Mouse (Mus musculus) intestine, embryonic 15.5 days (tissue): ENCODE data around the gene Mrpl45. TPM values are rescaled to one million over a fixed set of nuclear protein-coding genes. Genes with fewer than 3 reads are reported as not detected.
"Not testable (repeated sequence)": the region's sequence is repeated elsewhere in the genome, so short reads cannot be mapped to it uniquely, and the experiment has no call there.

ENCODE experiments used
- ATAC-seq: fragments of 200-750 bp; cut with Nextera tagmentation; 2 replicates; pipeline ENCODE4 v1.8.0; 2017; ENCODE audit warnings: moderate TSS enrichment, moderate library complexity
- H3K27ac ChIP-seq: fragments of 300-500 bp; sonication (generic); 2 replicates; pipeline ENCODE4 v1.5.1; 2015; ENCODE audit warnings: mild to moderate bottlenecking, inconsistent platforms
- H3K27me3 ChIP-seq: fragments of 300-500 bp; sonication (generic); replicated peaks from 2 replicates; pipeline ENCODE4 v1.6.1; 2015; ENCODE audit warnings: inconsistent platforms
- H3K36me3 ChIP-seq: fragments of 300-500 bp; sonication (generic); 2 replicates; pipeline ENCODE4 v1.6.1; 2015; ENCODE audit warnings: inconsistent platforms
- H3K4me1 ChIP-seq: fragments of 300-500 bp; sonication (generic); replicated peaks from 2 replicates; pipeline ENCODE4 v1.6.1; 2015; ENCODE audit warnings: inconsistent platforms
- H3K4me2 ChIP-seq: fragments of 300-500 bp; sonication (generic); replicated peaks from 2 replicates; pipeline ENCODE4 v1.6.1; 2015; ENCODE audit warnings: mild to moderate bottlenecking, inconsistent platforms
- H3K4me3 ChIP-seq: fragments of 300-500 bp; sonication (generic); replicated peaks from 2 replicates; pipeline ENCODE4 v1.5.1; 2015; ENCODE audit warnings: inconsistent platforms
- H3K9ac ChIP-seq: fragments of 300-500 bp; sonication (generic); 2 replicates; pipeline ENCODE4 v1.6.1; 2015; ENCODE audit warnings: inconsistent platforms
- H3K9me3 ChIP-seq: fragments of 300-500 bp; sonication (generic); 2 replicates; pipeline ENCODE4 v1.6.1; 2016; ENCODE audit warnings: inconsistent platforms
- WGBS: fragments of 180-500 bp; shearing (Covaris S2); methylation state at CpG from one replicate; pipeline ENCODE4 v1.1.7; 2015; 5-methylcytosine and 5-hydroxymethylcytosine counted together
- polyA plus RNA-seq: library from polyadenylated mRNA; unstranded; fragments of >200 nt; fragmentation: Nextera tagmentation; extraction: Ambion mirVana; gene quantifications from 2 replicates; pipeline ENCODE4 v1.2.1, GENCODE M21; 2015

Mrpl45 gene
- polyA plus RNA-seq = 55.4 and 60.3 TPM in 2 replicates

DNA sequence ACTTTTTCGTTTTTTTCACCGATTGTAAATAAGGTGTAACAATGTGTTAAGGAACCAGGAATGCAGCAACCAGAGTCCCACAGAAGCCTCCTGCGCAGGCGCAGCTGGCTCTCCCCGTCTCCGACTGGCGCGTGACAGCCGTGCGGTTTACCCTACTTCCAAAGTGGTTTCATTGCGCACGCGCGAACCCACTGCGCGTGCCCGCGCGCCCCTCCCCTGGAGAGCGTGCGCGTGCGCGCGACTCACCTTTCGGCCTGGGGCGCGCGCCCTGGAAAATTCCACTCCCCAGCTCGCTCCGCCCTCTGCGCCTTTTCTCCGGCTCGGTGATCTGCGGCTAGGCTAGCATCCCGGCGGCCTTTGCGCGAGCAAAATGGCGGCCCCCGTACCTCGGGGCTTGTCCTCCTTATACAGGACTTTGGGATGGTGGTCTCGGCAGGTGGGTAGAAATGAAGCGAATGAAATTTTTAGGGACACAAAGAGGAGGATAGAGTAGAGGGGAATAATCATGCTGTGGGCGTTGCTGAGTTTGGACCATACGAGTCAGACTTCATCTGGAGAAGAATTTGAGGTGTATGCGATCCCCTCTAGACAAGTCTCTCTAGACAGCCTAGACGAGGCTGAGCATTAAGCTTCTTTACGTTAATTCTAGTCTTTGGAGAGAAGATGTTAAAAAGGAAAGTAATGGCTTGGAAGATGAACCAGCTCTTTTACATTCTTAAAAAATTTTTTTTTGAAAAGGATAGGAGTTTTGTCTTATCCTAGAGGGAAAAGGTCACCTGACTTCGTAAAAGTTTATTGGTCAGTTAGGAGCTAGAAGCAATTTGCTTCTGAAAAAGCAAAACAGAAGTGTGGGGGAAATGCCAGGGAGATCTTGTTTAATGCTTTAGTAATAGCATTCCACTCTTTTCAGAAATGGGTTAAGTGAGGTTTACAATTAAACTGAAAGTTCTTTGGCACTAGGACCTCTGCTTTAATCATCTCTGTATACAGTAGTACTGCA, at the start of gene Mrpl45:
Gene Mrpl45 (plus strand): TSS at position 213 of the 1,000 bp plus-strand sequence.
- H3K9me3 ChIP-seq = no peaks in the 10 kb centered on the region
- peak; percentile 96 for ATAC-seq
- peak within 1 kb of the TSS; percentile 51 for H3K4me2 ChIP-seq
- under 1% methylated on average over 50 of the region's 50 CpGs for WGBS
- peak within 1 kb of the TSS; percentile 51 for H3K4me3 ChIP-seq
- no peaks in the 10 kb centered on the region for H3K27me3 ChIP-seq
- peak within 1 kb of the TSS; percentile 54 for H3K9ac ChIP-seq
- peaks cover 5% of the 10 kb centered on the region for H3K4me1 ChIP-seq
- H3K27ac ChIP-seq = peak within 1 kb of the TSS; percentile 67
- no peaks in the 10 kb centered on the region for H3K36me3 ChIP-seq

GRCm38 (mm10) chr11:97266544-97266943, 49.0 kb upstream of the Mrpl45 start:
- not testable (repeated sequence) for H3K27ac ChIP-seq, H3K27me3 ChIP-seq, H3K4me1 ChIP-seq, H3K4me3 ChIP-seq, H3K36me3 ChIP-seq, H3K4me2 ChIP-seq, H3K9me3 ChIP-seq, ATAC-seq, H3K9ac ChIP-seq
- 97% methylated on average over 1 of the region's 1 CpGs for WGBS

- H3K27ac ChIP-seq, H3K27me3 ChIP-seq, H3K4me3 ChIP-seq, H3K9ac ChIP-seq, H3K4me2 ChIP-seq, H3K36me3 ChIP-seq, H3K4me1 ChIP-seq, H3K9me3 ChIP-seq, ATAC-seq: not testable (repeated sequence)
- 68% methylated on average over 2 of the region's 2 CpGs for WGBS
Observed at GRCm38 (mm10) chr11:97270004-97270403, 45.5 kb upstream of the Mrpl45 start.

DNA sequence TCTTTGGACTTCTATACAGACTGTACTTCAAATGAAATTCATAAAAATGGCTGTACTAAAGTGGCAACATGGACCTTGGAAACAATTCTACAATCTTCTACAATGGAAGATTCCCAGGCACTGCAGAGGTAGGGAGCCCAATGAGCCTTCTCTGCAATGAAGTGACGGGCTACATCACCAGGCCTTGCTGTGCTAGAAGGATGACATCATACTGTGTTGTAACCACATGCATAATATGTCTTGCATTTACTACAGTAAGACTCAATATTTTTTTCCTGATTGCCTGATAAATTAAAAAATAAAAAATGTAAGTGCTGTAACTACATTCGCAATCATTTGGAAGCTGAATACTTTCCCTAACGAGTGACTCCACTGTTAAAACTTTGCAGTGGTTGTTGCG, 42.7 kb upstream of the Mrpl45 start:
- Histone ChIP-seq H3K9me3 (no peaks in the 10 kb centered on the region), H3K9ac (no peak overlapping the region), H3K4me2 (no peak overlapping the region), H3K27ac (no peak overlapping the region), H3K4me1 (peaks cover 4% of the 10 kb centered on the region), H3K36me3 (no peaks in the 10 kb centered on the region), H3K4me3 (no peak overlapping the region), H3K27me3 (no peaks in the 10 kb centered on the region)
- WGBS = 92% methylated on average over 4 of the region's 4 CpGs
- ATAC-seq = no peak

GRCm38 (mm10) chr11:97273613-97274012, 41.9 kb upstream of the Mrpl45 start:
- ATAC-seq = no peak
- no peak overlapping the region for H3K4me2 ChIP-seq
- no peak overlapping the region for H3K27ac ChIP-seq
- no peak overlapping the region for H3K9ac ChIP-seq
- H3K36me3 ChIP-seq = no peaks in the 10 kb centered on the region
- H3K27me3 ChIP-seq = no peaks in the 10 kb centered on the region
- H3K9me3 ChIP-seq = no peaks in the 10 kb centered on the region
- H3K4me3 ChIP-seq = no peak overlapping the region
- 87% methylated on average over 5 of the region's 5 CpGs for WGBS
- peaks cover 11% of the 10 kb centered on the region for H3K4me1 ChIP-seq

GRCm38 (mm10) chr11:97274947-97275346, 40.6 kb upstream of the Mrpl45 start:
- not testable (repeated sequence) for H3K36me3 ChIP-seq, H3K9ac ChIP-seq, H3K9me3 ChIP-seq, H3K27me3 ChIP-seq, H3K4me2 ChIP-seq, H3K27ac ChIP-seq, H3K4me3 ChIP-seq, ATAC-seq
- 76% methylated on average over 6 of the region's 6 CpGs for WGBS
- peaks cover 13% of the 10 kb centered on the region for H3K4me1 ChIP-seq

- ATAC-seq = peak; percentile 42
- H3K4me2 ChIP-seq = no peak overlapping the region
- no peak overlapping the region for H3K4me3 ChIP-seq
- 79% methylated on average over 2 of the region's 2 CpGs for WGBS
- H3K9ac ChIP-seq = no peak overlapping the region
- no peaks in the 10 kb centered on the region for H3K27me3 ChIP-seq
- peaks cover 13% of the 10 kb centered on the region for H3K4me1 ChIP-seq
- no peaks in the 10 kb centered on the region for H3K9me3 ChIP-seq
- H3K36me3 ChIP-seq = no peaks in the 10 kb centered on the region
- H3K27ac ChIP-seq = peak overlapping the region; percentile 49
Observed at GRCm38 (mm10) chr11:97275349-97275748, 40.2 kb upstream of the Mrpl45 start.

GRCm38 (mm10) chr11:97276019-97276418, 39.5 kb upstream of the Mrpl45 start:
- Histone ChIP-seq H3K4me1 (peaks cover 13% of the 10 kb centered on the region), H3K9me3 (no peaks in the 10 kb centered on the region), H3K27me3 (no peaks in the 10 kb centered on the region), H3K27ac (no peak overlapping the region; the same call in 1 of the 2 replicates), H3K4me2 (no peak overlapping the region), H3K36me3 (no peaks in the 10 kb centered on the region), H3K4me3 (no peak overlapping the region), H3K9ac (no peak overlapping the region)
- ATAC-seq = no peak
- 59% methylated on average over 1 of the region's 1 CpGs for WGBS

GRCm38 (mm10) chr11:97277166-97277565, 38.4 kb upstream of the Mrpl45 start:
- WGBS = 76% methylated on average over 5 of the region's 5 CpGs
- Histone ChIP-seq H3K4me3 (no peak overlapping the region), H3K36me3 (no peaks in the 10 kb centered on the region), H3K9ac (no peak overlapping the region), H3K27me3 (no peaks in the 10 kb centered on the region), H3K27ac (no peak overlapping the region), H3K4me2 (0 out of 2 replicates have a peak overlapping the region, but pooled peaks have one; percentile 9), H3K9me3 (no peaks in the 10 kb centered on the region), H3K4me1 (peaks cover 13% of the 10 kb centered on the region)
- no peak for ATAC-seq

- Histone ChIP-seq H3K27me3 (no peaks in the 10 kb centered on the region), H3K4me2 (peak overlapping the region; percentile 72), H3K4me1 (peaks cover 13% of the 10 kb centered on the region), H3K27ac (no peak overlapping the region; the same call in 1 of the 2 replicates), H3K4me3 (peak overlapping the region; percentile 100), H3K9me3 (no peaks in the 10 kb centered on the region), H3K9ac (peak overlapping the region; percentile 100), H3K36me3 (no peaks in the 10 kb centered on the region)
- 65% methylated on average over 6 of the region's 6 CpGs for WGBS
- no peak for ATAC-seq
Observed at GRCm38 (mm10) chr11:97278456-97278855, 37.1 kb upstream of the Mrpl45 start.

GRCm38 (mm10) chr11:97279040-97279404, 36.5 kb upstream of the Mrpl45 start:
- H3K9ac ChIP-seq = peak overlapping the region; percentile 100
- peaks cover 13% of the 10 kb centered on the region for H3K4me1 ChIP-seq
- no peaks in the 10 kb centered on the region for H3K27me3 ChIP-seq
- 13% methylated on average over 11 of the region's 11 CpGs for WGBS
- H3K36me3 ChIP-seq = no peaks in the 10 kb centered on the region
- no peaks in the 10 kb centered on the region for H3K9me3 ChIP-seq
- H3K4me2 ChIP-seq = peak overlapping the region; percentile 72
- peak overlapping the region; percentile 100 for H3K4me3 ChIP-seq
- ATAC-seq = no peak
- peak overlapping the region; percentile 97 for H3K27ac ChIP-seq

DNA sequence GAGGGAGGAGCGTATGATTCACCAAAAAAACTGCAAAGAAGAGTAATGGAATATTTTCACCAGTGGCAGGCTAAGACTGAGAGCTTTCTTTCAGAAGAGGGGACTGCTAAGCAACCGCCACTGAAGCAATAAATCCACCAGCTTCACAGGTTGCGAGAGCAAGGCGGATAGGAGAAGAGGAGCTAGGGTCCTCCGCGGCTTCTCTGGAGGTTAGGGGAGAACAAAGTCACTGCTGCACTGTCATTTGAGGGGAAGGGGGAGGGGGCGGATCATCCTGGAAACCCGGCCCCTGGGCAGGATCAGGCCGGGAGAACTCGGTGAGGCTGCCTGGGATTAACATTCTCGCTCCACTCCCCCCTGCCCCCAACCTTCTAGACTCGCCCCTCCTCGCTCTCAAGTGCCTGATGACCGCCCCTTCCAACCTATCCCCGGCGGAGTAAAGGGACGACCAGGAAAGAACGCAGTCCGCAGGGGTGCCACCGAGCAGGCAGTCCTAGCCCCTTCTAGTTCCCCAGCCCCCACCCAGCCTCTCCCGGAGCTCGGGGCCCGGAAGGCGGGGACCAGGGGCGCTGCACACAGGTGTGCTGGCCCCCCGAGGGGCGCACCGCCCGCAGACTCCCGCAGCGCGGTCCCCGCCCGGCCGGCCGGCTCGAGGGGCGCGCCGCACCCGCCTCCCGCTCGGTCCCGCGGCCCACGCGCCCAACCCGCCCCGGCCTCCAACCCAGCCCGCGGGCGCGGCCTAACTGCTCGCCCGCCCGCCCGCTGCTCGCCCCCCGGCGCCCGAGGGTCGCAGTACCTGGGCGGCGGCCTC, 35.9 kb upstream of the Mrpl45 start:
- ATAC-seq = peak; percentile 66

More for the DNA sequence above, 35.9 kb upstream of the Mrpl45 start:
- no peaks in the 10 kb centered on the region for H3K27me3 ChIP-seq
- H3K36me3 ChIP-seq = no peaks in the 10 kb centered on the region
- peak overlapping the region; percentile 100 for H3K9ac ChIP-seq
- peak overlapping the region; percentile 97 for H3K27ac ChIP-seq
- H3K4me1 ChIP-seq = peaks cover 13% of the 10 kb centered on the region
- WGBS = under 1% methylated on average over 55 of the region's 64 CpGs
- H3K4me3 ChIP-seq = peak overlapping the region; percentile 100
- no peaks in the 10 kb centered on the region for H3K9me3 ChIP-seq
- peak overlapping the region; percentile 72 for H3K4me2 ChIP-seq
